Mouse (Mus musculus): ENCODE data around the gene Aatf. TPM values are rescaled to one million over a fixed set of nuclear protein-coding genes. Genes with fewer than 3 reads are reported as not detected.

The Aatf gene
- polyA plus RNA-seq, 1 experiment = 7.0 TPM

DNA sequence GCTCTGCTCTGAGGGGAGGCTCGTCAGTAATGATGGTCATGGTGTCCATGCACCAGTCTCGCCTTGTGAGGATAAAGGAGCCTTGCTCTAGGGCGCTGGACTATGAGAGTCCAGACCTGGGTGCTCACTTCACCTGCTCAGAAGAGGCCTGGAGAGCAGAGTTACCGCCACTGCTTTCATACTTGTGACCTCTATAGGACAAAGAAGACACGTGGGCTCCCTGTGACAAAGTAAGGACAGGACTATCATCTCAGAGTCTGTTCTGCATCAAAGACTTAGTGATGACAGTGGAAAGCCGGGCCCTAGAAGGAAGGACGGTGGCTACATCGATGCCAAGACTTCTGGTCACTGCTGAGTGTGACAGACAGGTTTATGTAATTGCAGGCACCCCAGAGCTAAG, 122.2 kb downstream of the Aatf start:
- WGBS = 86% methylated on average over 8 of the region's 8 CpGs
- DNase-seq (ENCODE audit: low read depth, low spot score) = no peak

DNA sequence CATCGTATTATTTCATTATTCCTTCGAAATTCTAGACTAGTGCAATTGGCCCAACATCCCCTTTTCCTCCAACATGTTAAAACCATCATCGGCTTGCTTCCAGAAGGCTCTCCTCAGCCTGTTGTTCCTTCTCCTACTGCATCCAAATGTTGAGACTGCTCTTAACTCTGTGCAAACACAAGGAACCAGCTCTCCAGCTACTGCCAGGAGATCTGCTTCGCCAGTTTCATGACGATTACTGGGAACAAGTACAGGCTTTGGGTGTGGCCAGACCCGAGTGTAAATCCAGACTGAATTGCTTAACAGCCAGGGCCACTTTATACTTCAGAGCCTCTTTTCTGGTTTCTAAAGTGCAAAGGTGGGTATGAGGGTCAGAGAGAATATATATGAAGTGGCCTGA, 124.0 kb downstream of the Aatf start:
- WGBS = 30% methylated on average over 6 of the region's 6 CpGs

DNA sequence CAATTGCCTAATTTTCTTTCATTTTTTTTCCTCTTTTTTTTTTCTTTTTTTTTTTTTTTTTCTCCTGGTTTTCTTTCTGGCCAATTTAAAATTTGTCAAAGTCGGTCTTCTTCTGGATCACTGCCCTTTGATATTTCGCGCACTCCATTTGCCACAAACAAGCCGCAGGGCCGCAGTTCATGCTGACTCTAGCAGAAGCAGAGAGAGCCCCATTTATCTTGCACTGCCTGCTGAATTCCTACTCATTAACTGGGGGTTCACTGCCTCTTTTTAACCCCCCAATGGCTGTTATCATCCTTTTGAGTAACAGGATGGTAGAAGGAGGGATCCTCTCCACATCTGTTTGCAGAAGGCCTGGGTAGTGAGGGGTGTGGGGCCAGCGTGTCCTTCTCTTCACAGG, 129.4 kb downstream of the Aatf start:
- DNase-seq (ENCODE audit: low read depth, low spot score) = no peak
- WGBS = 96% methylated on average over 6 of the region's 6 CpGs

More for the DNA sequence above, 124.0 kb downstream of the Aatf start:
- DNase-seq (ENCODE audit: low read depth, low spot score) = peak; percentile 29

DNA sequence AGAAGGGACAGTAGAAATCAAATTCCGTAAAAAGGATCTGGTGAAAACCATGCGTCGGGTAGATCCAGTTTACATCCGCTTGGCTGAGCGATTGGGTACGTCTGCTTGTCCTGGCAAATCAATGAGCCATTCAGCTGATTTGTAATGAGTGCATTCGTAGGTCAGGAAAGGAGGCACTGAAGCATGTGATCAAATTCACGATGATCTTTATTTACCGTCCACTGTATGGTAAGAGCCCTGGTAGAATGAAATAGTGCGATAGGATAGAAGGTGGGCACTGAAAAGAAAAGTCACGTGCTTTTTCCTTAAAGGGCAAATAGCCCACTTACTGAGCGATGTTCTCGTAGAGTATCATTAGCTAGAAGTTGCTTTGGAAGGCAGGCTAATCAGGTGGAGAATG, 130.9 kb downstream of the Aatf start:
- 91% methylated on average over 13 of the region's 13 CpGs for WGBS

DNA sequence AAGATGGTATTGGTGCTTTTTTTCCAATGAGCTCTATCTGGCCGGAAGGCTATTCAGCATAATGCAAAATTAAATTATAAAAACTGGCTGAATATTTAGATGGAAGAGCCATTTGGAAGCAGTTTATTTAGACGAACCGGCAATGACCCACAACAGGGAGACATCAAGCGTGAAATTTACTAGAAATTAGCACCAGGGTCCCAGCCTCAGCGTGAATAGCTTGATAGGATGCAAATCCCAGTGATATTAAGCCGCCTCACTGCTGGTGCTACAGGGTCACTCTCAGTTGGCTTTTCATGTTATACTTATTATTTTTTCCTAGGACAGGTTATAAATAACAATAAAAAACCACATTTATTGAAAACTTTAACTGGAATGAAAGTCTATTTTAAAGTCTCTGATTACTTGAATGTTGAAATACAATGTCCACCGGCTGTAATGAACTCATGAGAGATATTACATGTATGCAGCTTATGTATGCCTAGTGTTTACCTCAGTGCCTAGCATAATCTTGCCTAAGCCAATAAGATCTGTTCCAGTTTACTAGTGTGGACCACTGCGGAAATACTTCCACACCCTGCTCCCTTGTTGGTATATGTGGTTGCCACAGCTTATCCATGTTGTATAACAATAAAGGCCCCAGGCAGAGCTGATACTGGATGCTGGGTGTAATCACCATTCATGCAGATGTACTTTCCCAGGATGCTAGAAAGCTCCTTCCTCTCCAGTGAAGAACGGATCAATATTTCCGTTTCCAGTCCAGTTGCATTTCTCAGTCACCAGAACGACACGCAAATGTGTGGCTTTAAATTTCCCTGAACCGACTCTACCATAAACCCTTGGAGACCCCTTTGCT, 136.6 kb downstream of the Aatf start:
- WGBS = 92% methylated on average over 13 of the region's 13 CpGs
- no peak for DNase-seq (ENCODE audit: low read depth, low spot score)

More for the DNA sequence above, 130.9 kb downstream of the Aatf start:
- DNase-seq (ENCODE audit: low read depth, low spot score) = no peak

DNA sequence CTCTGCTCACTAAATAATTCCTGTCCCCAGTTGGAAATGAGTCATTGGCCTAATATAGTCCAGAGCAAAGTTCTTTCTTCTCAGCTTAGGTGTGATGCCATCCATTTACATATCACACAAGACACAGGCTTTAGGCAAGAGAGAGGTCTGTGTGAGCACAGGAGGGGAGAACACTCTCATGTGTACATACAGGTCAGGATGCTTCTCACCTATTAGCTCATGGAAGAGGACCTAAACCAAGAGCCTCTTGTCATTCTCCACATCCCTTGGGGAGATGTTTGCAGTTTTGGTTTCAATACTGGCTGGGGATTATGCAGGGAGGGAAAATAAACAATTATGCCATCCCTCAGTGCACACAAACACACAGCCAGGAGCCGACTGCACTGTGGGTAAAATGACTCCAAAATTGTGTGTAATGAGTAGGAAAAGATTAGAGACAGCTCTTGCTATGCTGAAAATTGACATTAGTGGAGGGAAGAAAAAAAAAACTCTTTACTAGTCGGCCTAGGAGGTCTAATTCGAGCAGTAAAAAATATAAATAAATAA, 137.3 kb downstream of the Aatf start:
- 67% methylated on average over 3 of the region's 3 CpGs for WGBS
- DNase-seq (ENCODE audit: low read depth, low spot score) = no peak

DNA sequence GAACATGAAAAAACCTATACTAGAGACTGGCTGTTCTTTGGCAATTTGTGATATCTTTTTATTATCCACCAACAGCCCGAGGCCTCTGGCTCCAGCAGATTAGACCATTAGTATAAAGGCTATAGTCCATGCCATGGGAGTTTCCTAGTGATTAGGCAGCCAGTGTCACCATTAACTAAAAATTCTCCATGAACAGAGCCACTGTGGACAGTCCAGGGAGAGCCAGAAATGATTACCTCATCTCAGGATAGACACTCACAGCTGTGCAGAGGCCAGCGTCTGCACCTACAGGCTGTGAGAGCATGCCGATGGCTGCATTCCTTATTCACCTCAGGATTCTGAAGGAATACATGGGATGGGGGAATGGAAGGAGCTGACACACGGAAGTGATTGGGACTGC, 140.2 kb downstream of the Aatf start:
- 89% methylated on average over 4 of the region's 4 CpGs for WGBS
- DNase-seq (ENCODE audit: low read depth, low spot score) = no peak

Other genes starting within 250 kb of the Aatf start
- 0.02 and 0.18 TPM in 2 replicates for gene Lhx1, start 12.0 kb upstream of the Aatf start, polyA plus RNA-seq (2012; rRNA removed)